Mouse (Mus musculus): Measurements from ENCODE around the gene Ifi27.
"Not testable (repeated sequence)": the region's sequence is repeated elsewhere in the genome, so short reads cannot be mapped to it uniquely, and the experiment has no call there.

Gene Ifi27

GRCm38 (mm10) chr12:103456727-103457126, 22.7 kb downstream of the Ifi27 start:
- DNase-seq = not testable (repeated sequence)

DNA sequence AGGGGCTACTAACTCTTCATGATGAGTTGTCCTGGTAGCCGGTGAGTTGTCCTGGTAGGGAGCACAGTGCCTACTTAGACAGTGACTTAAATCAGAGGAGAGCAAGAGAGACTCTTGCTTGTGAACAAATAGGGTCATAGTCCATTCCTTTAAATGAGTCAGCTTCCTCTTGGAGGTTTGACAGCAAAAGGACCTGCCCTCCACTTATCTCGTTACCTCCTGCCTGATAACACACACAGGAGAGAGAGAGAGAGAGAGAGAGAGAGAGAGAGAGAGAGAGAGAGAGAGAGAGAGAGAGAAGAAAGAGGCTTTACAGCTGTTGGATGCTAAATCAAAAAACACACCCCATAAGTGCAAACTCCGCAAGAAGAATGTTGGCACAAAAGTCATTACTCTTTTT, 23.1 kb downstream of the Ifi27 start, which contains the start of gene Ifi27l2b:
Gene Ifi27l2b (minus strand): TSS at position 84 of the 400 bp plus-strand sequence.
- DNase-seq = no peak

- DNase-seq = no peak
Measured at GRCm38 (mm10) chr12:103474481-103474880, 40.5 kb downstream of the Ifi27 start.

DNA sequence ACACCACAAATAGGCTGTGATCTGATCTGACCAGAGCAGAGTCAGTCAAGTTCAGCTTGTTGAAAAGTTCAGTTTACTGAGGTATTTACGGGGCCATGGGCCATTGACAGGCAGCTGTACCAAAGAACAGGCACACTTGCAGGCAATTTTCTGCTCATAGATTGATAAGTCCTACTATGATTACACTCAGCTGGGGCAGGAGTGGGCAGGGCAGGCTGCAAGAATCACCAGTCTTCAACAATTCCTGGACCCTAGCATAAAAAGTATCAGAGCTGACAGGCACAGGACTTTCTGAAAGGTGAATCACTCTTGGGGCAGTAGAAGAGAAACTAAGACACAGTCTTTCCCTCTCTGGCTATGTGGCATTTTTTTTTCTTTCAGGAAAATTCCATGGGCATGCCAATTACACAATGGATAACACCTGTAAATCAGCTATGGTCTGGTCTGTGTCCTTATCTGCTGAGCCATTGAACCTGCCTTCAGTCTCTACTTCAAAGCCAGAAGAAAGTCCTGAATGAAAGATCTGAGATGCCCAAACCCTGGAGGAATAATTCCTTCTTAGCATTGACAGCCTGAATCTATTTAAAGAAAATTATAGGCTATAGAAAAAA, 42.9 kb downstream of the Ifi27 start:
- no peak for DNase-seq

DNA sequence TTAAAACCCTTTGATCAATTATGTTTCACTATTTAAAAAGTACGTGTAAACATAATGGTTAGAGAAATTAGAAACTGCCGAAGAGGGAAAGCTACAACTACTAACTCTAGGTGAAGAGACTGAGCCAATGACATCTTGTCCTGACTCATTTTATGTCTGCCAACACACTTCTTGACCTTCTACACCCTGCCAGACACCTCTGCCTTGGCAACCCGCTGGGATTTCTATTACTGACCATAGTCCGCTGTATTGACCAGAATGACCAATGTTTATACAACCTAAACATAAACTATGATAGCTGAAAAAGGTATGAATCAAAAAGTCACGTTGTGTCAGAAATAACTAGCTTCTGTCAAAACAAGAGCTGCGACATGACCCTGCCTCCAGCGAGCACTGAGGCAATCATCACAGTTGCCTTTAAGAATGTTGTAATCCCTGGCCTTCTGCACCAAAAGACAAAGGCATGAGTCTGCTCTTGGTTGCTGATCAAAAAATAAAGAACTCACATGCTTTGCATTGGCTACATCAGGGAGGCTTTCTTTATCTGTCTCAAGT, 43.5 kb downstream of the Ifi27 start:
- DNase-seq = no peak

DNA sequence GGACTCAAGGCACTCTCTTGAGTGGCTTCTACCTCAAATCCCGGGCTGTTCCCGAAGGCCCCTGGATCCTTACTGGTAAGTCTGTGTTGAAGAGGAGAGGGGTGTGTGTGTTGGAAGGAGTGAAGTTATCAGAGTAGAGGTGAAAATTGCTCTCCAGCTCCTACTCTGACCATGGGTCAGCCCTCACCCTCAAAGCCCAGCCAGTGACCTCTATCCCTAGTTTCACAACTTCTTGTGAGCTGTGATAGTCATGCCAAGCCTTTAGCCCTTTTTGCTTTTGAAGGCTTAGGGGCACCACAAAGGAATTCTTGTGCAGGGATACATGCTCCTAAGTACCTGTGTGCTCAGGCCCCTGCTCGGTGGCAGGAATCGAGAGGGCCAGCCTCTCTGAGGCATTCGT, 47.7 kb downstream of the Ifi27 start:
- DNase-seq = no peak

DNA sequence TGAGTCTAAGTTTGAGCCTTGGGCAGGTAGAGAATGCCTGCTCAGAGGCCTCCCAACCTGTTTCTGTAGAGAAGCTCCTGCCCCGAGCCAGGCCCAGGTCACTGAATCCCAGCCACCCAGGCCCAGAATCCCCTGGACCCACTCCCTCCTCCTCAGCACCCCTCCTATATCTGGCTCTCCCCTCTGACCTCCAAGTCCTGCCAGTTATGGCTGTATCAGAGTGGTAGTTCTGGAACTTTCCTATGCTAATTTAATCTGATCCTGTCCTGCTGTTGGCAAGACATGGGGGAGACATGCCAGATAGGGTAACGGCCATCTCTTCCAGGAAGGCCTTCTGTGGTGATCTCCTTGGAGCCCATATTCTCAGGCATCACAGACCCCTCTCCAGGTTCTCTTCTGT, 48.8 kb downstream of the Ifi27 start:
- DNase-seq = no peak

GRCm38 (mm10) chr12:103484200-103484972, 50.4 kb downstream of the Ifi27 start:
- DNase-seq = not testable (repeated sequence)

GRCm38 (mm10) chr12:103486726-103487125, 52.7 kb downstream of the Ifi27 start:
- no peak for DNase-seq

DNA sequence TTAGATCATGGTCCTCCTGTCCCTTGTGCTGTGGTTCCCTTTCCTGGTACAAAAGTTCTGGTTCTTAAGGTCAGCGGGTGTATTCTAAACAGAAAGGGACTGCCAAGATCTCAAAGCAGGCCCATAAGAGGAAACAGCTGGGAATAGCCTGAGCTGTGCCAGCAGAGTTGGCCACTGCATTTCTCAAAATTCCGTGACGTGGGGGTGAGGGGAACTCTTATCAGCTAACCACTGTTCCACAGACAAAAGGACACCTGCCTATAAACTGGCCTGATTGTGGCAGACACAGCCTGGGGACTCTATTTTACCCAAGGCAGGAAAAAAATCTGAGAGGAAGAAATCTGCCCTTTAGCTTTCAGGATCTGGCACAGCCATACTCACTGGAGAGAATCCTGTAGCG, 53.3 kb downstream of the Ifi27 start:
- DNase-seq = no peak

DNA sequence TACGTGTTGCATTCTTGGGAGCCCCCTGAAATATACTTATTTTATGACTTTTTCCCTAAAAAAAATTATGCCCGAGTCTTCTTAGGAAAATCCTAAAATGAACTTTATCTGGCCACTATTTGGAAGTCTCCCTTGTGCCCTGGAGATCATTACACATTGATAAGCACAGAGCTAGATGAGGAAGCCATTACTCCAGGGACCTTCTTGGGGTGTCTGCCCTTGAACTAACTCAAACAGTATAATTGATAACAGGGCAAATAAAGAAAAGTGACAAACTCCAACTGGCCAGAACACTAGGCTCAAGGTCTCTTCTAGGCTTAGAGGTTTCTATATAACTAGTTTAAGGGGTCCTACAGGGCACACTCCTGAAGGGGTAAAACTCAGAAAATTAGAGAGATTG, 53.7 kb downstream of the Ifi27 start:
- no peak for DNase-seq
